Mouse (Mus musculus) forebrain, embryonic 12.5 days (tissue): ENCODE results near the gene Nop16. TPM values are rescaled to one million over a fixed set of nuclear protein-coding genes. Genes with fewer than 3 reads are reported as not detected.

Experiments
- microRNA-seq: library from miRNA; unstranded; fragments of <30 nt; microRNA quantifications from one replicate; pipeline ENCODE4, GENCODE M21; 2017
- polyA plus RNA-seq: library from polyadenylated mRNA; unstranded; fragments of >200 nt; fragmentation: Nextera tagmentation; extraction: Ambion mirVana; gene quantifications from 2 replicates; pipeline ENCODE4 v1.2.1, GENCODE M21; 2016

The Nop16 gene
- polyA plus RNA-seq, 1 experiment from 2014 or later: 62.0 TPM

Small RNA genes within 50 kb of the gene (microRNA-seq; reads per million reads assigned to microRNA genes)
- not detected for gene Gm24195

Other genes with a start within 250 kb of the Nop16 start
- gene Cplx2, start 218.7 kb downstream of the Nop16 start, polyA plus RNA-seq: 14.9 and 15.5 TPM in 2 replicates
- 125 and 134 TPM in 2 replicates for gene Thoc3, start 121.2 kb downstream of the Nop16 start, polyA plus RNA-seq
- 20.3 and 20.8 TPM in 2 replicates for gene Simc1, start 86.3 kb downstream of the Nop16 start, polyA plus RNA-seq
- 243 and 259 TPM in 2 replicates for gene 4833439L19Rik, start 24.7 kb downstream of the Nop16 start, polyA plus RNA-seq
- gene Arl10, start 15.1 kb downstream of the Nop16 start, polyA plus RNA-seq: 44.4 and 50.3 TPM in 2 replicates
- 166 and 167 TPM in 2 replicates for gene Higd2a, start 117 bp upstream of the Nop16 start, polyA plus RNA-seq
- gene Cltb, start 21.3 kb upstream of the Nop16 start, polyA plus RNA-seq: 32.7 and 34.6 TPM in 2 replicates
- gene Faf2, start 31.7 kb upstream of the Nop16 start, polyA plus RNA-seq: 74.1 and 76.7 TPM in 2 replicates
- 102 and 113 TPM in 2 replicates for gene Rnf44, start 103.8 kb upstream of the Nop16 start, polyA plus RNA-seq
- 0.05 TPM in 1 of 2 replicates, not detected in the other for gene Cdhr2, start 111.4 kb upstream of the Nop16 start, polyA plus RNA-seq
- 4.3 and 11.3 TPM in 2 replicates for gene Gprin1, start 159.8 kb upstream of the Nop16 start, polyA plus RNA-seq
- gene Sncb, start 176.5 kb upstream of the Nop16 start, polyA plus RNA-seq: 2.7 and 3.6 TPM in 2 replicates
- not detected in 2 replicates for gene Eif4e1b, start 193.9 kb upstream of the Nop16 start, polyA plus RNA-seq
- 12.8 and 14.2 TPM in 2 replicates for gene Tspan17, start 199.3 kb upstream of the Nop16 start, polyA plus RNA-seq